Mouse (Mus musculus): ENCODE measurements at regions not wholly inside any gene's neighbourhood (a gene's known extent, or its start where the extent isn't known, plus 50 kb on each side); places are given as distances from the start of the nearest gene placed in this dataset.

- ATAC-seq (ENCODE audit: insufficient number of reproducible peaks, low FRiP score, low TSS enrichment) = no peak
Measured at GRCm38 (mm10) chr2:101321286-101321914, 303.1 kb upstream of the Rag2 start.

- no peak for ATAC-seq (ENCODE audit: insufficient number of reproducible peaks, low FRiP score, low TSS enrichment)
Measured at GRCm38 (mm10) chr2:101356709-101357108, 267.8 kb upstream of the Rag2 start.

GRCm38 (mm10) chr2:101364256-101364655 is 260.3 kb upstream of the Rag2 start:
- ATAC-seq (ENCODE audit: insufficient number of reproducible peaks, low FRiP score, low TSS enrichment) = no peak

DNA sequence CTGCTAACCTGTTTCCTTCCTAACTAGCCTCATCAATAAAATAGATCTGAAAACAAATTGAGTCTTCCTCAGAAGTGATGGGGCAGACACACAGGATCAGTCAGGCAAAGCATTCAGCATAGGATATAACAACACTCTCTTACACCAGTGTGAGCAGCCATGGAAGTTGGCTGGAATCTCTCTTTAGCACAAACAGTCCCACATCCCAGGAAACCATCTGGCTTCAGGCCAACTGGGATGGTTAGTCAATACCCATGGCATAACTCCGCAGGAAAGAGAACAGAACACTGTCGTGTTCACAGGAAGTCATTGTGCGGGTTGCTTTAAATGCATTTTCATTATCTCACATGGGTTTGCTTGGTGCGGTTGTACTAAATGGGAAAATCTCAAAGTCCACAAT is 256.2 kb upstream of the Rag2 start:
- ATAC-seq (ENCODE audit: insufficient number of reproducible peaks, low FRiP score, low TSS enrichment) = no peak

DNA sequence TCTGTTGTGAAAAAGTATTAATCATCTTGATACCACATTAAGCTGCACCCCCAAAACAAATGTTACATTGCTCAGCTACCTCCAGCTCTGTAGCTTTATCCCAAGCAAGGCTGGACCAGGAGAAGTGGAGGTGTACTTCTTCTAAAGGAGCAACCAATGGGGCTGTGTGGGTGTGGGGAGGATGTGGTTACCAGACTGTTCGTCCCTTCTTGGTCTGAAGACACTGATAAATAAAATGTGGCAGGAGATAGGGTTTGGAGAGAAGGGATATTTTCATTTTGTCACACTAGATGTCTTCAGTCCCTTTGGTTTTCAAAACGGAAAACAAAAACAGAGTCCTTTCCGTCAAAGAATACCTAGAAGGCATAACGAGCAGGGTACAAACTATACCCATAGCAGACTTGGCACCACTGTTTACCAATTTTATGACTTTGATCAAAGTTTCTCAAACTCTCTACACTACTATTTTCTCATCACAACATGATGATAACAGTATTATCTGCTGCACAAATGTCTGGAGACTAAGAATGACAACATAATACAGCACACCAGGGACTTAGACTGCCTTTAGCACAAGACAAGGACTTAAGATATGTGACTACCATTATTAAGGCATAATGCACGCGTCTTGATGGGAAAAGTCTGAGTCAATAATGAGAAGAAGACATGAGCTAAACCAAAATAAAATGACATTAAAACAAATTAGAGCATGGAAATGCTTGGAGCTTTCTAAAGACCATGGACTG is 253.4 kb upstream of the Rag2 start:
- ATAC-seq (ENCODE audit: insufficient number of reproducible peaks, low FRiP score, low TSS enrichment) = no peak

GRCm38 (mm10) chr2:101371834-101372493 is 252.6 kb upstream of the Rag2 start:
- no peak for ATAC-seq (ENCODE audit: insufficient number of reproducible peaks, low FRiP score, low TSS enrichment)

DNA sequence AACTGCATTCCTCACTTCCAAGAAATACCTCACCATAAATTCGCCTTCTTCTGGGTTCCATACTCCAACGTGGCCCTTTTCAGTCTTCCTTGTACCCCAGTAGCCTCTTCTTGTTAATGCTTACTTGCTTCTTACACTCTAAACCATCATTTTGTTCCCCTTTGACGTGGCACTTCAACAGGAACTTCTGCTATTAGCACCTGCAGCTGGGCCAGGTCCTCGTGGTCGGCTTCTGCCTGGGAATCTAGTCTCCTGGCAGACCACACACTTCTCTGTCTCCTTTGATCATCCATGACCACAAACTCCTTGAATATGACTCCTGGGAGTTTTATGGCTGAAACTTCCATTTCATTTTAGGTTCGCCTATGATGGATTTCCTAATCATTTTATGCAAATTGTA is 243.9 kb upstream of the Rag2 start:
- ATAC-seq (ENCODE audit: insufficient number of reproducible peaks, low FRiP score, low TSS enrichment) = no peak

GRCm38 (mm10) chr2:101415002-101415401 is 209.5 kb upstream of the Rag2 start:
- no peak for ATAC-seq (ENCODE audit: insufficient number of reproducible peaks, low FRiP score, low TSS enrichment)

DNA sequence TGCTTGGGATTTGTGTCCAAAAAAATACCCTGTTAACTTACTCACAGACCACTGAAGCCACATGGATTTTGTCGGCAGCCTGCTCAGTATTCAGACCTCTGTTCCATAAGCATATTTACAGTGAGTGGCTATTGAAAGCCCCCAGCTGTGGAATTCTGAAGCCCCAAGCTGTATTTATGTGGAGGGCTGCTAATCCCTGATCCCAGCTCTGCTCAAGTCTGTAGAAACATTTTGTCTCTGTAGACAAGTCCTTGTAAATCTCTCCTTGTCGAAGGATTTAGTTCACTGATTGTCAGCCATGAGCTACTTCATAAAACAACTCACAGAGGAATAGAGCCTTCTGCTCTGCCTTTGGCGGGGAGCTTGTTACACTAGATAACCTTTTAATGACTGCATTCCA is 207.8 kb upstream of the Rag2 start:
- no peak for ATAC-seq (ENCODE audit: insufficient number of reproducible peaks, low FRiP score, low TSS enrichment)

GRCm38 (mm10) chr2:101433141-101433895 is 191.2 kb upstream of the Rag2 start:
- ATAC-seq (ENCODE audit: insufficient number of reproducible peaks, low FRiP score, low TSS enrichment) = peak; percentile 31; the same call in 1 of the 2 replicates

GRCm38 (mm10) chr2:101440231-101440630 is 184.3 kb upstream of the Rag2 start:
- ATAC-seq (ENCODE audit: insufficient number of reproducible peaks, low FRiP score, low TSS enrichment) = no peak

GRCm38 (mm10) chr2:101441081-101441630 is 183.4 kb upstream of the Rag2 start:
- peak; percentile 60 for ATAC-seq (ENCODE audit: insufficient number of reproducible peaks, low FRiP score, low TSS enrichment)

GRCm38 (mm10) chr2:101455591-101455990 is 168.9 kb upstream of the Rag2 start:
- no peak for ATAC-seq (ENCODE audit: insufficient number of reproducible peaks, low FRiP score, low TSS enrichment)

GRCm38 (mm10) chr2:101458959-101459358 is 165.6 kb upstream of the Rag2 start:
- ATAC-seq (ENCODE audit: insufficient number of reproducible peaks, low FRiP score, low TSS enrichment) = no peak

GRCm38 (mm10) chr2:101462450-101462849 is 162.1 kb upstream of the Rag2 start:
- ATAC-seq (ENCODE audit: insufficient number of reproducible peaks, low FRiP score, low TSS enrichment) = peak; percentile 89

DNA sequence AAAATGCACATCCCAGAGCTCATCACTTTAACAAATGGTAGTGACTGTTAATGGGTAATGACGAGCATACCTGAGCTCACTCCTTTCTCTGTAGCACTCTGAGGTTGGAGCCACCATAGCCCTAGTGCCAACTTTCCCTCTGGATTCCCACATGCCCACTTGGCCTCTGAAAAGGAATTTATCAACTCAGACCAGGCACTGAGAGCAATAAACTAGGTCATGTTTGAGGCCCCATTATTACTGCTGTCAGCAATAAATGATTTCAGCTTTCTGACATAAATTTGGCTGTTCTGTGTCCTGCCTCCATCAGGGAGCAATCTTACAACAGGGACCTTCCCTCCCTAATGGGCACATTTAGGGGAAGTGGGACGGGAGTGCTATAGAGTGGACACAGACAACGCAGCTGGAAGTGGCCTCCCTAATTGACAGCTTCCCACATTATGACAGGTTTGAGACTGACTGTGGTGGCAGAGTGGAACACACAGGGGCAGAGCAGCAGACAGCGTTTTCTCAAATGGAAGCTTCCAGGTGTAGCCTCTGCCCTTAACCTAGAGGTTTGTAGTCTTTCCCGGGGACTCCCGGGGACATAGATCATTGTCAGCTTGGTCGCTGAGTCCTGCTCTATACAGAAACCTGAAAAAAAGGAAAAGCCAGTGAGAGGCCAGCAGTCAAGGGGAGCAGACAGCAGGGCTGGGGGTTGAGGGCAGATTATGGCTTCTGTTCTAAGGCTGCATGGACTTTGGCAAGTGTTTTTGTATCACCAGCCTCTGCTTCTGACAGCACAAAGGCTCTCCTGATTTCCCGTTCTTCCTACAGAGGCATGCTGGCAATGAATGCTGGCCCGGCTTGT is 160.0 kb upstream of the Rag2 start:
- ATAC-seq (ENCODE audit: insufficient number of reproducible peaks, low FRiP score, low TSS enrichment) = peak; percentile 65

DNA sequence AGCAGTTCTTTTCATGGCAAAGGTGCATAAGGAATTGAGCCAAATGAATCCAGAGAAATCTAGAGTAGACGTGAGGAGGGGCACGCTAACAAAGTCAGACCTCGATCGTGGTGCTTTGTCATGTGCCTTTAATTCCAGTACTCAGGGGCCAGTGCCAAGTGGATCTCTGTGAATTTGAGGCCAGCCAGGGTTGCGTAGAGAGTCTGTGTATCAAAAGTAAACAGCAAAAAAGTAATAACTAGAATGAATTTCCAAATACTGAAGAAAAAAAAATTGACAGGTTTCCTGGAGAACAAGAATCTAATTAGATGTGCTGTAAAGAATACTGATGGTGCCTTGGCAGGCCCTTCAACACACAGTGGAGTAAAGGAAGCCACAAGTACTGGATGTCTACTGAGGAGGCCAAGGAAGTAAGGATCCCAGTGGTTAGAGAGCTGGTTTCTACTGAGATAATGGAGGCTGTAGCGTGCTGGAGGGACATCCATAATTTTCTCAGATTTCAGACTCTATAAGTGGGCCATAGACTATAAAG is 153.9 kb upstream of the Rag2 start:
- ATAC-seq (ENCODE audit: insufficient number of reproducible peaks, low FRiP score, low TSS enrichment) = no peak

GRCm38 (mm10) chr2:101472449-101473115 is 151.9 kb upstream of the Rag2 start:
- peak; percentile 92 for ATAC-seq (ENCODE audit: insufficient number of reproducible peaks, low FRiP score, low TSS enrichment)

DNA sequence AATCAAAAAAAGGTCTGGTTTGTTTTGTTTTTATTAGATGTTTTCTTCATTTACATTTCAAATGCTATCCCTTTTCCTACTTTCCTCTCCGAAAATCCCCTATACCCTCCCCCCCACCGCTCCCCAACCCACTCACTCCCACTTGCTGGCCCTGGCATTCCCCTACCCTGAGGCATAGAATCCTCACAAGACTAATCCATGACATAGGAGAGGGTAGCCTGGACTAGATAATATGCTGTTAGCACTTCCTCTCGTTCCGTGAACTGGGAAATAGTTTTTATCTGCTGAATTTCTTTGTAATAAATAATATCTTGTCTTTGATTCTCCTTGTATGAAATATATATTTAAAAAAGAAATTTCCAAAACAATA is 151.4 kb upstream of the Rag2 start:
- no peak for ATAC-seq (ENCODE audit: insufficient number of reproducible peaks, low FRiP score, low TSS enrichment)
